Mouse (Mus musculus) heart, postnatal 0 days (tissue): ENCODE results near the gene Csrnp2.

Experiments
- CTCF ChIP-seq: IDR thresholded peaks from 2 replicates; pipeline ENCODE4 v1.5.1; 2016; ENCODE audit warnings: antibody characterized with exemption, control low read depth, low read depth
- EP300 ChIP-seq: IDR thresholded peaks from 2 replicates; pipeline ENCODE4 v1.6.1; 2016; ENCODE audit warnings: antibody characterized with exemption, low read depth

DNA sequence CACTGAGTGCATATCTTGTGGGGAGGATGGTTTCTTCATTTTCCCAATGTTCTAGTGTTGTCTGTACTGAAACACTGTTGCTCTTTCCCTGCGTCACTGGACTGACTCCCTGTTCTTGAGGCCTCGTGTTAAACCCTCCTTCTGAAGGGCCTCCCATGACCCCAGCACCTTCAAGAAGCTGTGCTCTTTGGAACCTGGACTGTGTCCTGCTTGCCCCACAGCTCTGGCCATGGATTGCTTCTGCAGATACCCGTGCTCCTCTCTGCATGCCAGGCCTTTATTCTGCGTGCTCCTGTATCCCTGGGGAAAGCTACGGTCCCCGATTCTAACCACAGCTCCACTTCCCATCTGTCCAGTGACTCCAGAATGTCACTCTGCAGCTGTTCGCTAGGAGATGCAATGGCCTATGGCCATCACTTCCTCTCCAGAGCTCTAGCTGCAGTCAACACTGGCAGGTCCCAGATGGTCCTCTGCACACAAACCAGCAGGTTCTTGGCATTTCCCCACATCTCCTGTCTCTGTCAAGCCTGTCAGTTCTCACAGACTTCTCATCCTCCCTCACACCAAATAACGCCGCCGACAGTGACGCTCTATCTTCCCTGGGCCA lies 65.2 kb downstream of the Csrnp2 start:
- TF ChIP-seq EP300 (no peak), CTCF (no peak)
